Mouse (Mus musculus) limb, embryonic 15.5 days (tissue): ENCODE results near the gene Hif1an. TPM values are rescaled to one million over a fixed set of nuclear protein-coding genes. Genes with fewer than 3 reads are reported as not detected.

Experiments
- ATAC-seq: fragments of 200-750 bp; cut with Nextera tagmentation; 2 replicates; pipeline ENCODE4 v1.8.0; 2017; ENCODE audit warnings: low read depth, moderate TSS enrichment; ENCODE audit not compliant: insufficient number of reproducible peaks, low FRiP score, low TSS enrichment
- H3K27ac ChIP-seq: fragments of 300-500 bp; sonication (generic); 2 replicates; pipeline ENCODE4 v1.5.1; 2015; ENCODE audit warnings: moderate library complexity, mild to moderate bottlenecking, inconsistent platforms
- H3K27me3 ChIP-seq: fragments of 300-500 bp; sonication (generic); 2 replicates; pipeline ENCODE4 v1.6.1; 2015; ENCODE audit warnings: inconsistent platforms
- H3K36me3 ChIP-seq: fragments of 300-500 bp; sonication (generic); 2 replicates; pipeline ENCODE4 v1.6.1; 2015; ENCODE audit warnings: inconsistent platforms
- H3K4me1 ChIP-seq: fragments of 300-500 bp; sonication (generic); 2 replicates; pipeline ENCODE4 v1.6.1; 2015; ENCODE audit warnings: inconsistent platforms
- H3K4me2 ChIP-seq: fragments of 300-500 bp; sonication (generic); 2 replicates; pipeline ENCODE4 v1.6.1; 2015; ENCODE audit warnings: mild to moderate bottlenecking, inconsistent platforms
- H3K4me3 ChIP-seq: fragments of 300-500 bp; sonication (generic); 2 replicates; pipeline ENCODE4 v1.5.1; 2015; ENCODE audit warnings: mild to moderate bottlenecking, inconsistent platforms
- H3K9ac ChIP-seq: fragments of 300-500 bp; sonication (generic); 2 replicates; pipeline ENCODE4 v1.6.1; 2015; ENCODE audit warnings: inconsistent platforms
- H3K9me3 ChIP-seq: fragments of 300-500 bp; sonication (generic); 2 replicates; pipeline ENCODE4 v1.6.1; 2016; ENCODE audit warnings: inconsistent platforms
- WGBS: fragments of 180-500 bp; shearing (Covaris S2); methylation state at CpG from one replicate; pipeline ENCODE4 v1.1.7; 2015; 5-methylcytosine and 5-hydroxymethylcytosine counted together
- polyA plus RNA-seq: library from polyadenylated mRNA; unstranded; fragments of >200 nt; fragmentation: Nextera tagmentation; extraction: Ambion mirVana; gene quantifications from 2 replicates; pipeline ENCODE4 v1.2.1, GENCODE M21; 2015

The Hif1an gene
- polyA plus RNA-seq, result 31.2 and 34.5 TPM in 2 replicates

DNA sequence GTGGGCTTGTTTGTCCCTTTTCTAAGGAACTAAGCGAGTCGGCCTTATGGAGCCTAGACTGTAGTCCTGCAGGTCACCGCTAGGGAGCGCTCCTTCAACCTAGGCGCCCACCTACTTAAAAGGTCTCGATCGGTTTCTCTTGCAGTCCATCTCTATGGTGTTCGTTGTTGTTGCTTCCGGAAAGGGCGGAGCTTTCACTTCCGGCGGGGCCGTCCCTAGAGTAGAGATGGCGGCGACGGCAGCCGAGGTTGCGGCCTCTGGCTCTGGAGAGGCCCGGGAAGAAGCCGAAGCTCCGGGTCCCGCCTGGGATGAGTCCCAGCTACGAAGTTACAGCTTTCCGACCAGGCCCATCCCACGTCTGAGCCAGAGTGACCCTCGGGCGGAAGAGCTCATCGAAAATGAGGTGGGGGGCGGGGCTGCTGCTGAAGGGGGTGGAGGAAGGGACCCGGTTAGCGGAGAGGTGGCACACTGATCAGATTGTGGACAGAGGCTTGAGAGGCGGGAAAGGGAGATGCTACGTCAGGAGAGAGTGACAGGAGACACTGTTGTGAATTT is at the start of gene Hif1an:
Gene Hif1an, plus strand, starts transcription at position 199 of the 555 bp plus-strand sequence.
- Histone ChIP-seq H3K27me3 (no peaks in the 10 kb centered on the region), H3K9ac (peak within 1 kb of the TSS; percentile 62), H3K4me3 (peak within 1 kb of the TSS; percentile 81), H3K9me3 (no peaks in the 10 kb centered on the region), H3K27ac (peak within 1 kb of the TSS; percentile 85), H3K4me1 (peaks cover 24% of the 10 kb centered on the region), H3K36me3 (peaks cover 27% of the 10 kb centered on the region), H3K4me2 (peak within 1 kb of the TSS; percentile 70)
- WGBS, result under 1% methylated on average over 33 of the region's 33 CpGs
- peak; percentile 92 for ATAC-seq

- Histone ChIP-seq H3K9me3 (no peaks in the 10 kb centered on the region), H3K9ac (no peak overlapping the region), H3K27me3 (peaks cover 87% of the 10 kb centered on the region), H3K4me2 (no peak overlapping the region), H3K4me1 (peaks cover 27% of the 10 kb centered on the region), H3K27ac (no peak overlapping the region), H3K4me3 (no peak overlapping the region), H3K36me3 (no peaks in the 10 kb centered on the region)
- WGBS, result 19% methylated on average over 11 of the region's 11 CpGs
- no peak for ATAC-seq
Measured at GRCm38 (mm10) chr19:44513054-44513833, 49.4 kb upstream of the Hif1an start.

GRCm38 (mm10) chr19:44513921-44514482 is 48.6 kb upstream of the Hif1an start:
- Histone ChIP-seq H3K36me3 (no peaks in the 10 kb centered on the region), H3K9ac (no peak overlapping the region), H3K4me1 (peaks cover 28% of the 10 kb centered on the region), H3K4me3 (no peak overlapping the region), H3K9me3 (no peaks in the 10 kb centered on the region), H3K27ac (no peak overlapping the region), H3K27me3 (peaks cover 84% of the 10 kb centered on the region), H3K4me2 (no peak overlapping the region)
- no peak for ATAC-seq
- 26% methylated on average over 7 of the region's 7 CpGs for whole genome bisulfite sequencing

- Histone ChIP-seq H3K36me3 (no peaks in the 10 kb centered on the region), H3K4me3 (no peak overlapping the region), H3K27me3 (peaks cover 78% of the 10 kb centered on the region), H3K27ac (no peak overlapping the region), H3K4me2 (no peak overlapping the region), H3K4me1 (peaks cover 32% of the 10 kb centered on the region), H3K9ac (no peak overlapping the region), H3K9me3 (no peaks in the 10 kb centered on the region)
- WGBS, result 26% methylated on average over 14 of the region's 14 CpGs
- ATAC-seq, result no peak
Measured at GRCm38 (mm10) chr19:44514521-44515451, 47.9 kb upstream of the Hif1an start.

DNA sequence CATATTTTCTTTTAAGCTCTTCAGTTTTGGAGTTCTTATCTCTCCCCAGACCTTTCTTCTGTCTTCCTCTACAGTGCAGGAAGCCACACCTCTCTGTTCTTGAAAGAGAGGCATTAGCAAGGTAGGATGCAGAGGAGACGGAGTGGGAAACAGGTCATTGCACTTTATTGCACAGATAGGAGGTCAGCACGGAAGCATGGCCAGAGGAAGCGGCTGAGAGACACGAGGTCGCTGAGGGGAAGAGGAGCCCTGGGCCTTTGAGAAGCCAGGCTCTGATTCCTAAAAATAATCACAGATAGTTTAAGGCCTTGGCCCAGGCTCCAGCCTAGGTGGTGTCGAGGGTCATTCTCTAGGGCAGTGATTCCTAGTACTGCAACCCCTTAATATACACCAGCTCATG is 46.9 kb upstream of the Hif1an start:
- no peak overlapping the region for H3K27ac ChIP-seq
- H3K4me3 ChIP-seq, result no peak overlapping the region
- WGBS, result 54% methylated on average over 6 of the region's 6 CpGs
- peaks cover 68% of the 10 kb centered on the region for H3K27me3 ChIP-seq
- no peaks in the 10 kb centered on the region for H3K36me3 ChIP-seq
- H3K4me1 ChIP-seq, result peaks cover 26% of the 10 kb centered on the region
- no peak for ATAC-seq
- H3K4me2 ChIP-seq, result no peak overlapping the region
- no peaks in the 10 kb centered on the region for H3K9me3 ChIP-seq
- no peak overlapping the region for H3K9ac ChIP-seq

GRCm38 (mm10) chr19:44517996-44518768 is 44.5 kb upstream of the Hif1an start:
- Histone ChIP-seq H3K4me3 (no peak overlapping the region), H3K27me3 (peaks cover 44% of the 10 kb centered on the region), H3K9ac (no peak overlapping the region), H3K4me2 (no peak overlapping the region), H3K9me3 (no peaks in the 10 kb centered on the region), H3K36me3 (no peaks in the 10 kb centered on the region), H3K27ac (no peak overlapping the region), H3K4me1 (peaks cover 13% of the 10 kb centered on the region)
- WGBS, result 53% methylated on average over 12 of the region's 12 CpGs
- no peak for ATAC-seq

GRCm38 (mm10) chr19:44519152-44519551 is 43.5 kb upstream of the Hif1an start:
- Histone ChIP-seq H3K9me3 (no peaks in the 10 kb centered on the region), H3K9ac (no peak overlapping the region), H3K27ac (no peak overlapping the region), H3K4me3 (no peak overlapping the region), H3K36me3 (no peaks in the 10 kb centered on the region), H3K27me3 (peaks cover 34% of the 10 kb centered on the region), H3K4me1 (peaks cover 13% of the 10 kb centered on the region), H3K4me2 (no peak overlapping the region)
- ATAC-seq, result no peak
- 29% methylated on average over 7 of the region's 7 CpGs for WGBS

DNA sequence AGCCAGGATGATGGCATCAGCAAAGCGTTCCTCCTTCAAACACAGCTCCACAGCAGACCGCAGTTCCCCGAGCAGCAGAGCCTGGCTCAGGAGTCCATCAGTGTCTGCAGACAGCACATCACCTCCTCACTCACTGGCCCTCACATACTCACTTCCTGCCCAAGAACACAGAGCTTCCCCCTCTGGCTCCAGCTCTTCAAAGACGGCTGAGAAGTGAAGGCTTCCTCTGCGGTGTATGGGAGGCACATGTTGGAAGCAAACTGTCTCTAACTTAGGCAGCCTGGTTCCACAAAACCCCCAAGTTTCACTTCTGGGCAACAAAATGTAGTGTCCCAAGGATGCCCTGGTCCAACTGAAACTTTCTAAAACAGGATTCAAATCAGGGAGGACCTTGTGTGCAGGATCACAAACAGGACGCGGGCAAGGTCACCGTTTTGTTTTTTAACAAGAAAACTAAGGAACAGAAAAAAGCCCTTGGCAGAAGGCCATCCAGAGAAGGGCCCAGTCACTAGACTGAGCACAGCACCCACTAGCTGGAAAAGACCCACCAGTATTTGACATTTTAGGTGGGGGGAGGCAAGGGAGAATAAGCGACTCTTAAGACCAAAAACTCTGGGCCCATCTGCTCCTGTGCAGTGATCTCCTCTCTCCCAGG is 37.0 kb upstream of the Hif1an start:
- no peak overlapping the region for H3K4me3 ChIP-seq
- ATAC-seq, result no peak
- WGBS, result 72% methylated on average over 9 of the region's 9 CpGs

GRCm38 (mm10) chr19:44530018-44530417 is 32.6 kb upstream of the Hif1an start:
- ATAC-seq, result no peak
- H3K27me3 ChIP-seq, result no peaks in the 10 kb centered on the region; the same call in 1 of the 2 replicates
- 79% methylated on average over 6 of the region's 6 CpGs for WGBS

More for the DNA sequence above, 37.0 kb upstream of the Hif1an start:
- Histone ChIP-seq H3K36me3 (no peaks in the 10 kb centered on the region), H3K9ac (no peak overlapping the region), H3K4me2 (no peak overlapping the region), H3K27ac (no peak overlapping the region), H3K9me3 (no peaks in the 10 kb centered on the region), H3K27me3 (no peaks in the 10 kb centered on the region), H3K4me1 (no peaks in the 10 kb centered on the region)

GRCm38 (mm10) chr19:44535376-44535775 is 27.3 kb upstream of the Hif1an start:
- Histone ChIP-seq H3K36me3 (no peaks in the 10 kb centered on the region), H3K4me3 (no peak overlapping the region), H3K4me2 (no peak overlapping the region), H3K9ac (no peak overlapping the region), H3K27ac (no peak overlapping the region), H3K27me3 (no peaks in the 10 kb centered on the region; the same call in 1 of the 2 replicates), H3K4me1 (no peaks in the 10 kb centered on the region), H3K9me3 (no peaks in the 10 kb centered on the region)
- no peak for ATAC-seq
- 33% methylated on average over 3 of the region's 3 CpGs for WGBS

More at GRCm38 (mm10) chr19:44530018-44530417, 32.6 kb upstream of the Hif1an start:
- Histone ChIP-seq H3K4me2 (no peak overlapping the region), H3K36me3 (no peaks in the 10 kb centered on the region), H3K27ac (no peak overlapping the region), H3K4me3 (no peak overlapping the region), H3K9ac (no peak overlapping the region), H3K9me3 (no peaks in the 10 kb centered on the region), H3K4me1 (no peaks in the 10 kb centered on the region)
